In genomic region chr10:75191647-75192046, GRCm38 (mm10) we compare ENCODE assay signal across 12 mouse cellular contexts. TPM values are rescaled to one million over a fixed set of nuclear protein-coding genes. Genes with fewer than 3 reads are reported as not detected.
A peak's percentile ranks its signal among the peaks of the same experiment; 100 is the strongest.
DNase-seq lines count a peak whose midpoint lies in the region; ATAC-seq and TF ChIP-seq lines count a peak whose summit lies in the region.
"Had no signal": no experiment of that assay in that cellular context is flagged by ENCODE, and none has a peak within 500 bp of the region (broad histone marks: within the 10 kb centered on the region; RNA-seq: fewer than 3 reads in every experiment).

No protein-coding gene starts in this region.

- no peak overlapping the region for H3K9ac ChIP-seq in hindbrain, postnatal 0 days (replicated peaks; ENCODE audit: low read length)
- no peak overlapping the region for H3K9ac ChIP-seq in hindbrain, embryonic 12.5 days
- no peak overlapping the region for H3K9ac ChIP-seq in kidney, embryonic 16.5 days (replicated peaks; ENCODE audit: low read length)
- H3K9ac ChIP-seq: forebrain, embryonic 12.5 days; kidney, embryonic 15.5 days had no signal

- H3K36me3 ChIP-seq in hindbrain, postnatal 0 days (ENCODE audit: insufficient read depth, low read length), result no peaks in the 10 kb centered on the region
- no peaks in the 10 kb centered on the region for H3K36me3 ChIP-seq in hindbrain, embryonic 12.5 days
- H3K36me3 ChIP-seq in kidney, embryonic 16.5 days (ENCODE audit: insufficient read depth, low read length), result no peaks in the 10 kb centered on the region
- H3K36me3 ChIP-seq: forebrain, embryonic 12.5 days; kidney, embryonic 15.5 days had no signal

- no peaks in the 10 kb centered on the region for H3K9me3 ChIP-seq in hindbrain, postnatal 0 days (ENCODE audit: low read length)
- H3K9me3 ChIP-seq in hindbrain, embryonic 12.5 days (replicated peaks), result 0 out of 2 replicates have a peak, but pooled peaks cover 2% of the 10 kb centered on the region
- H3K9me3 ChIP-seq in kidney, embryonic 16.5 days (ENCODE audit: low read length), result no peaks in the 10 kb centered on the region; the same call in 1 of the 2 replicates

- no peak overlapping the region for H3K4me3 ChIP-seq in hindbrain, postnatal 0 days (ENCODE audit: low read length)
- no peak overlapping the region for H3K4me3 ChIP-seq in hindbrain, embryonic 12.5 days
- H3K4me3 ChIP-seq in bone marrow, adult 2 months (replicated peaks; ENCODE audit: control insufficient read depth, low read depth, low read length), result no peak overlapping the region
- H3K4me3 ChIP-seq in kidney, embryonic 16.5 days (ENCODE audit: low read length), result no peak overlapping the region
- H3K4me3 ChIP-seq: forebrain, embryonic 12.5 days; kidney, embryonic 15.5 days had no signal

- no peak for DNase-seq in hindbrain, postnatal 0 days (ENCODE audit: low spot score)
- DNase-seq in retina, postnatal 1 day, result peak; percentile 16
- DNase-seq in retina, embryonic 14.5 days (ENCODE audit: low spot score), result no peak
- peak; percentile 25 for DNase-seq in naive thymus-derived CD4-positive, alpha-beta T cell, adult 2 months (ENCODE audit: low read depth)
- DNase-seq in gastrocnemius, adult 18-20 months (ENCODE audit: low spot score), result no peak
- DNase-seq: heart, postnatal 36 days had no signal

- no peak overlapping the region for H3K27ac ChIP-seq in hindbrain, postnatal 0 days
- H3K27ac ChIP-seq in hindbrain, embryonic 12.5 days, result no peak overlapping the region
- no peak overlapping the region for H3K27ac ChIP-seq in bone marrow, adult 2 months (ENCODE audit: control insufficient read depth, insufficient read depth, low read depth, low read length, poor library complexity)
- no peak overlapping the region for H3K27ac ChIP-seq in kidney, embryonic 16.5 days (ENCODE audit: low read length)
- H3K27ac ChIP-seq: forebrain, embryonic 12.5 days; kidney, embryonic 15.5 days had no signal

- TF ChIP-seq CTCF in hindbrain, postnatal 0 days (IDR thresholded peaks at IDR 0.05; ENCODE audit: low read depth), result peak; percentile 40
- TF ChIP-seq CTCF in bone marrow, adult 2 months (IDR thresholded peaks at IDR 0.05; ENCODE audit: control insufficient read depth, insufficient read depth, low read length), result peak; percentile 58

- no peak for ATAC-seq in hindbrain, postnatal 0 days
- ATAC-seq in hindbrain, embryonic 12.5 days (ENCODE audit: low FRiP score), result no peak
- ATAC-seq in kidney, embryonic 16.5 days (ENCODE audit: low FRiP score, low TSS enrichment), result no peak

- 53% methylated on average over 7 of the region's 7 CpGs for WGBS in hindbrain, postnatal 0 days
- WGBS in hindbrain, embryonic 12.5 days, result 48% methylated on average over 7 of the region's 7 CpGs
- 57% methylated on average over 7 of the region's 7 CpGs for WGBS in bone marrow, adult 2 months
- 57% methylated on average over 7 of the region's 7 CpGs for WGBS in kidney, embryonic 16.5 days

- TF ChIP-seq POLR2A in bone marrow, adult 2 months (IDR thresholded peaks at IDR 0.05; ENCODE audit: borderline replicate concordance, control insufficient read depth, low read depth, low read length), result no peak

- H3K27me3 ChIP-seq in hindbrain, postnatal 0 days (ENCODE audit: insufficient read depth, low read length), result no peaks in the 10 kb centered on the region
- no peaks in the 10 kb centered on the region for H3K27me3 ChIP-seq in hindbrain, embryonic 12.5 days
- no peaks in the 10 kb centered on the region for H3K27me3 ChIP-seq in kidney, embryonic 16.5 days (ENCODE audit: insufficient read depth, low read length)
- H3K27me3 ChIP-seq: CH12.LX; forebrain, embryonic 12.5 days; kidney, embryonic 15.5 days had no signal

- no peak overlapping the region for H3K4me2 ChIP-seq in hindbrain, postnatal 0 days (ENCODE audit: low read depth, low read length)
- no peak overlapping the region for H3K4me2 ChIP-seq in hindbrain, embryonic 12.5 days (replicated peaks)
- no peak overlapping the region for H3K4me2 ChIP-seq in kidney, embryonic 16.5 days (replicated peaks; ENCODE audit: low read depth, low read length)
- H3K4me2 ChIP-seq: forebrain, embryonic 12.5 days; kidney, embryonic 15.5 days had no signal

- no peaks in the 10 kb centered on the region for H3K4me1 ChIP-seq in hindbrain, postnatal 0 days (ENCODE audit: insufficient read depth, low read length)
- no peaks in the 10 kb centered on the region for H3K4me1 ChIP-seq in hindbrain, embryonic 12.5 days
- no peaks in the 10 kb centered on the region; the same call in 1 of the 2 replicates for H3K4me1 ChIP-seq in bone marrow, adult 2 months (ENCODE audit: control insufficient read depth, insufficient read depth, low read length)
- H3K4me1 ChIP-seq in kidney, embryonic 16.5 days (ENCODE audit: insufficient read depth, low read length), result peaks cover 8% of the 10 kb centered on the region; the same call in 1 of the 2 replicates
- H3K4me1 ChIP-seq: forebrain, embryonic 12.5 days had no signal

RNA-seq across cellular contexts. Expression of gene Specc1l, which starts 20.2 kb away (rescaled TPM):
- total RNA-seq in hindbrain, postnatal 0 days (2014; rRNA removed), result 36.3 and 42.2 TPM in 2 replicates
- polyA plus RNA-seq in hindbrain, postnatal 0 days (2015; fragmentation: Nextera tagmentation; extraction: Ambion mirVana), result 22.3 and 23.4 TPM in 2 replicates
- polyA plus RNA-seq in hindbrain, embryonic 12.5 days (2016; fragmentation: Nextera tagmentation; extraction: Ambion mirVana), result 51.4 and 54.6 TPM in 2 replicates
- 6.8 and 10.4 TPM in 2 replicates for polyA plus RNA-seq in bone marrow, adult 2 months (2011; ENCODE audit: insufficient read depth, insufficient read length, low replicate concordance, missing spikeins)
- total RNA-seq in gastrocnemius, adult 18-20 months (2021), result 10 to 100 TPM; 42.0 to 45.8 TPM
- polyA plus RNA-seq in kidney, embryonic 16.5 days (2015; fragmentation: Nextera tagmentation; extraction: Ambion mirVana), result 33.2 and 33.4 TPM in 2 replicates

Comparison
In these comparisons a context has a peak if more than half of its experiments do, and no peak if none do; other contexts are left out.
1. DNase-seq: peak in retina, postnatal 1 day (single experiment) and naive thymus-derived CD4-positive, alpha-beta T cell, adult 2 months (single experiment); none in hindbrain, postnatal 0 days (single experiment), retina, embryonic 14.5 days (single experiment) and gastrocnemius, adult 18-20 months (single experiment).